Mouse (Mus musculus): ENCODE measurements around the gene Tenm2.

- TF ChIP-seq POLR2A (IDR thresholded peaks at IDR 0.05; ENCODE audit: control insufficient read depth in 1 of 2, insufficient read depth in 1 of 2, low read depth in 1 of 2, low read length in 2 of 2, poor library complexity in 1 of 2) (no peak), MXI1 (IDR thresholded peaks at IDR 0.05; ENCODE audit: low read depth, low read length) (no peak), CTCF (IDR thresholded peaks at IDR 0.05 in 2 of 3, conservative IDR thresholded peaks at IDR 0.05 in 1 of 3; ENCODE audit: control insufficient read depth in 1 of 3, insufficient read depth in 1 of 3, low read depth in 2 of 3, low read length in 3 of 3, poor library complexity in 1 of 3, severe bottlenecking in 1 of 3) (no peak)
Observed at GRCm38 (mm10) chr11:37150011-37150410, 85.8 kb downstream of the Tenm2 start.

All from MEL (cell line).